Comparison of ENCODE assay signal across 13 mouse cellular contexts in genomic region chr10:109718390-109718789, GRCm38 (mm10).
"Had no signal": no experiment of that assay in that cellular context is flagged by ENCODE, and none has a peak within 500 bp of the region (broad histone marks: within the 10 kb centered on the region; RNA-seq: fewer than 3 reads in every experiment).

No protein-coding gene starts in this region.

- H3K9me3 ChIP-seq: limb, embryonic 10.5 days; liver, embryonic 15.5 days; midbrain, embryonic 15.5 days; neural tube, embryonic 12.5 days had no signal

- H3K27ac ChIP-seq: left cerebral cortex, adult 2 months; limb, embryonic 10.5 days; liver, embryonic 15.5 days; midbrain, embryonic 15.5 days; neural tube, embryonic 12.5 days; stomach, postnatal 0 days had no signal

- DNase-seq: kidney, postnatal 25 days; lung, adult 2 months; lung, postnatal 36 days; thymus, postnatal 4 days had no signal

- H3K36me3 ChIP-seq: limb, embryonic 10.5 days; liver, embryonic 15.5 days had no signal

- ATAC-seq: lung, postnatal 0 days; midbrain, embryonic 15.5 days had no signal

- H3K9ac ChIP-seq: liver, embryonic 15.5 days; midbrain, embryonic 15.5 days; neural tube, embryonic 12.5 days had no signal

- H3K4me3 ChIP-seq: left cerebral cortex, adult 2 months; limb, embryonic 10.5 days; liver, embryonic 15.5 days; midbrain, embryonic 15.5 days; neural tube, embryonic 12.5 days had no signal

- H3K4me1 ChIP-seq: limb, embryonic 10.5 days; liver, embryonic 15.5 days; midbrain, embryonic 15.5 days; neural tube, embryonic 12.5 days had no signal

- H3K27me3 ChIP-seq: liver, embryonic 15.5 days; midbrain, embryonic 15.5 days; neural tube, embryonic 12.5 days had no signal

- H3K4me2 ChIP-seq: liver, embryonic 11.5 days; liver, embryonic 15.5 days; midbrain, embryonic 11.5 days; midbrain, embryonic 15.5 days; neural tube, embryonic 12.5 days had no signal
